Mouse (Mus musculus) limb, embryonic 10.5 days (tissue): Measurements from ENCODE around the gene Slc27a4. TPM values are rescaled to one million over a fixed set of nuclear protein-coding genes. Genes with fewer than 3 reads are reported as not detected.

ENCODE experiments used
- DNase-seq: peaks from one replicate; pipeline ENCODE4 v3.0.0-alpha.2; 2017; ENCODE audit warnings: low spot score
- H3K27ac ChIP-seq: fragments of 300-500 bp; sonication (generic); 2 replicates; pipeline ENCODE4 v1.5.1; 2016; ENCODE audit warnings: mild to moderate bottlenecking
- H3K27me3 ChIP-seq: fragments of 300-500 bp; sonication (generic); 2 replicates; pipeline ENCODE4 v1.6.1; 2016; ENCODE audit warnings: low read depth, mild to moderate bottlenecking; ENCODE audit not compliant: poor library complexity, severe bottlenecking
- H3K36me3 ChIP-seq: fragments of 300-500 bp; sonication (generic); 2 replicates; pipeline ENCODE4 v1.6.1; 2016; ENCODE audit warnings: mild to moderate bottlenecking, moderate library complexity
- H3K4me1 ChIP-seq: fragments of 300-500 bp; sonication (generic); 2 replicates; pipeline ENCODE4 v1.6.1; 2016
- H3K4me3 ChIP-seq: fragments of 300-500 bp; sonication (generic); 2 replicates; pipeline ENCODE4 v1.5.1; 2016; ENCODE audit warnings: mild to moderate bottlenecking, moderate library complexity
- H3K9me3 ChIP-seq: fragments of 300-500 bp; sonication (generic); replicated peaks from 2 replicates; pipeline ENCODE4 v1.6.1; 2016; ENCODE audit warnings: mild to moderate bottlenecking
- WGBS: fragments of 180-500 bp; shearing (Covaris S2); methylation state at CpG from one replicate; pipeline ENCODE4 v1.1.7; 2016; 5-methylcytosine and 5-hydroxymethylcytosine counted together
- polyA plus RNA-seq: library from polyadenylated mRNA; unstranded; fragments of >200 nt; fragmentation: Nextera tagmentation; extraction: Ambion mirVana; gene quantifications from 2 replicates; pipeline ENCODE4 v1.2.1, GENCODE M21; 2016

The Slc27a4 gene
- polyA plus RNA-seq, 1 experiment from 2014 or later, result 9.8 TPM

DNA sequence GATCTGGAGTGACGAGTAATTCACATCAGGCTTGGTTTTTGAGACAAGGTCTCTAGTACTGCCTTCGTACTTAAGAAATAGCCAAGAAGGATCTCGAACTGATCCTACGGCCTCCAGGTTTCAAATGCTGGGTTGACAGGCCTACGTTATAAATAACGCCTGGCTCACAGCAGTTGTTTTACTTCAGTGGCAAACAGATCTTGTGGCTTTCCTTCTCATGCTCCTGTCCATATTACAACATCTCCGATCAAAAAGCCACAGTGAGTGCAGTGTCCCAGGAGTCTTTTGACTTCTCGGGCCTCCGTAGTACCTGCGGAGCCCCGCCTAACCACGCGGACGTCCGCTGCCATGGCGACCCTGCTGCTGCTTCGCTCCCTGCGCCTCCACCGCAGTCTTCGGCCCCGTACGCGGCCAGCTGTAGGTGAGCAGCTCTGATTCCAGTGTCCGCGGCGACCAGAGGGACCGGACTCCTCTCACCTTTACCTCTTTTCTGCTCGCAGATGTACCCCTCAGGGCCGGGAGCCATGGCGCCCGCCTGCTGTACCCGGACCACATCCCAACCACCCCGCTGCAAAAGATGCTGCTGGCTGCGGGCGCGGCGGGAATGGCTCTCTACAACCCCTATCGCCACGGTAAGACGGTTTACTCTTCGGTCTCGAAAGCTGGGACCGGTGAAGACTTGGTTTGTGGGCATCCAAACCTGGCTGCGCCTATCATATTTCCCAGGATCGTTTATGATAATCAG lies 14.3 kb upstream of the Slc27a4 start, which contains the start of gene Trub2:
TSS of gene Trub2 (minus strand) at position 566 of the 745 bp plus-strand sequence.
- Histone ChIP-seq H3K9me3 (no peaks in the 10 kb centered on the region), H3K27ac (peak within 1 kb of the TSS; percentile 83), H3K36me3 (peaks cover 70% of the 10 kb centered on the region), H3K27me3 (no peaks in the 10 kb centered on the region), H3K4me1 (peaks cover 15% of the 10 kb centered on the region), H3K4me3 (peak within 1 kb of the TSS; percentile 79)
- DNase-seq, result peak; percentile 86
- WGBS, result under 1% methylated on average over 45 of the region's 45 CpGs

DNA sequence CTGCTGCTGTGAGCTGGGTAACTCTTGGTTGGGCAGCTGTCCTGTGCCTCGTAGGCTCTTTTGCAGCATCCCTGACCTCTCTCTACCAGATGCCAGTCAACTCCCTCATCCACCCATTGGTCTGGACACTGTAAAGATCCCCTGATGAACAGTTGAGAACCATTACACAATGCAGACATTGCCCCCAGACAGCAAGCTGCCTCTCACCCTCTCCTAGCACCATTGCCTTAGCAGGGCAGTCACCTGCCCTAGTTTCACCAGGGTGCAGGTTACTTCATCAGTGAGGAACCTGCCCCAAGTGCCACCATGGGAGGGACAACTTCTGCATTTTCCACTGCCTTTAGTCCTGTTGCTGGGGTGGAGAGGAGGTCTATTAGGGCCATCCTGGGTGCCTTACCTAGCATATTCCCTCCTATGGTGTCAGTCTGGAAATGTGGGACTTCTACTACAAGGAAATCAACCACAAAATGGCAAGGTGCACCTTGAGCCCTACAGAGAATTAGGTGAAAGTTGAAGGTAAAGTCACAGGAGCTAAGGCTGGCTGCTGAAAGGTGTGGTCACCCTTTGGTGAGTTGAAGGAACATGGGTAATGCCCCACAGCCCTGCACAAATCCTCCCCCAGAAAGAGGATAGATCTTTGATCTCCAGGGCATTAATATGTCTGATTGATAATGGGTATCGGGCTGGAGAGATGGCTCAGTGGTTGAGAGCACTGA lies 9.5 kb upstream of the Slc27a4 start:
- no peaks in the 10 kb centered on the region for H3K9me3 ChIP-seq
- peaks cover 71% of the 10 kb centered on the region for H3K36me3 ChIP-seq
- H3K4me1 ChIP-seq, result peaks cover 6% of the 10 kb centered on the region; the same call in 1 of the 2 replicates
- H3K27me3 ChIP-seq, result no peaks in the 10 kb centered on the region
- no peak overlapping the region for H3K4me3 ChIP-seq
- no peak for DNase-seq
- WGBS, result 98% methylated on average over 2 of the region's 2 CpGs
- no peak overlapping the region for H3K27ac ChIP-seq

DNA sequence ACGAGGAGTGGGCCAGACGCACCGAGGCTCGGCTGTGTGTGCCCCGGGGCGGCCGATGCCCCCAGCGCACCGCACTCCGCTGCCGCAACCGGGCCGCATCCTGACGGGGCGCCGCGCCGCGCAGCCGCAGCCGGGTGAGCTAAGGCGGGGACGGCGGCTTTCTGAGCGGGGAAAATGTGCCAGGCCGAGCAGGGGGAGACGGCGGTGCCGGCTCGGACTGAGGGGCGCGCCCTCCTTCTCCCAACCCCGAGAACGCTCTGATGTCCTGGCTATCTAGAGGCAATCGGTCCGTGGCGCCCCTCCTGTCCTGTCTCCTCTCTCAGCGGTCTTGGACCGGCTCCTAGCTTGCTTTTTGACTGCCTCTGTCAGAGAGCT lies 380 bp downstream of the Slc27a4 start:
- DNase-seq, result no peak
- WGBS, result under 1% methylated on average over 39 of the region's 39 CpGs
- H3K27me3 ChIP-seq, result 0 out of 2 replicates have a peak, but pooled peaks cover 12% of the 10 kb centered on the region
- H3K4me1 ChIP-seq, result peaks cover 26% of the 10 kb centered on the region
- peaks cover 36% of the 10 kb centered on the region for H3K36me3 ChIP-seq
- no peaks in the 10 kb centered on the region for H3K9me3 ChIP-seq
- H3K4me3 ChIP-seq, result peak overlapping the region; percentile 91
- peak overlapping the region; percentile 85 for H3K27ac ChIP-seq

GRCm38 (mm10) chr2:29803400-29803831 lies 982 bp downstream of the Slc27a4 start:
- peak; percentile 48 for DNase-seq
- Histone ChIP-seq H3K27me3 (0 out of 2 replicates have a peak, but pooled peaks cover 12% of the 10 kb centered on the region), H3K36me3 (peaks cover 42% of the 10 kb centered on the region), H3K27ac (no peak overlapping the region), H3K4me1 (peaks cover 26% of the 10 kb centered on the region), H3K9me3 (no peaks in the 10 kb centered on the region), H3K4me3 (peak overlapping the region; percentile 91)
- 22% methylated on average over 6 of the region's 6 CpGs for WGBS

GRCm38 (mm10) chr2:29815678-29816371 lies 13.4 kb downstream of the Slc27a4 start:
- DNase-seq, result no peak
- H3K27me3 ChIP-seq, result no peaks in the 10 kb centered on the region
- 81% methylated on average over 11 of the region's 11 CpGs for WGBS
- H3K27ac ChIP-seq, result no peak overlapping the region
- H3K9me3 ChIP-seq, result no peaks in the 10 kb centered on the region
- H3K4me3 ChIP-seq, result no peak overlapping the region
- peaks cover 62% of the 10 kb centered on the region for H3K36me3 ChIP-seq
- H3K4me1 ChIP-seq, result peaks cover 21% of the 10 kb centered on the region

DNA sequence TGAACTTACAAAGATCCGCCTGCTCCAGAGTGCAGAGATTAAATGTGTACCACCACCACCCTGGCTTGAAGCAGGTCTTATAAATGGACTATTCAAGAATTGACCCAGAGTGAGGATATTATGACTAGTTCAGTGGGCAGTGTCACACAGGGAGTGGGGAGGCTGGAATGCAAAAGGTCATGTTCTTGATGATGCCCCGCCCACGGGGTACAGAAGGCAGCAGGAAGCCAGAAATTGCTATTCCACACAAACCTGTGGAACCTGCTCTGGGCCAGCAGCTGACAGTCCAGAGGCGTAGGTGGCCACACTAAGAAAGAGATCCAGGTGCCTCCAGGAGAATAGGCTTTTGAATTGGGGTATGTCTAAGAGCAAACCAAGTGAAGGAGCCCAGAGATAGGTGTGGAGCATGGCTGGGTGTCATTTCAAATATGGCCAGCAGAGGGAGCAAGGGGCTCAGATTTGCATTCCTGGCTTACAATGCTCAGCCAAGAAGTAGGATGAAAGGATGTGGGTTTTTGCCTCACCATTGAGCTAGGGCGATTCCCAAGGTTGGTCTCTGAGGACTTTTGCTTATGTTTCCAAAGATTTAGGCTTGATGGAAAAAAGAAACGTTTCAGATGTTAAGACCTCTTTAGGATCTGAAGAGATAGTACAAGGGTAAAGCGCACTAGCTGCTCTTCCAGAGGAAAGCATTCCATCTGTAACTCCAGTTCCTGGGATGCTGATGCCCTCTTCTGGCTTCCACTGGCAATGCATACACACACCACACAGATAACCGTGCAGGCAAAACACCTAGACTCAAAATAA lies 15.2 kb downstream of the Slc27a4 start:
- no peak overlapping the region for H3K27ac ChIP-seq
- H3K27me3 ChIP-seq, result no peaks in the 10 kb centered on the region
- H3K4me3 ChIP-seq, result peak overlapping the region; percentile 1; the same call in 1 of the 2 replicates
- peak; percentile 91 for DNase-seq
- WGBS, result 33% methylated on average over 8 of the region's 8 CpGs
- peaks cover 44% of the 10 kb centered on the region for H3K36me3 ChIP-seq
- H3K4me1 ChIP-seq, result peaks cover 24% of the 10 kb centered on the region
- no peaks in the 10 kb centered on the region for H3K9me3 ChIP-seq

DNA sequence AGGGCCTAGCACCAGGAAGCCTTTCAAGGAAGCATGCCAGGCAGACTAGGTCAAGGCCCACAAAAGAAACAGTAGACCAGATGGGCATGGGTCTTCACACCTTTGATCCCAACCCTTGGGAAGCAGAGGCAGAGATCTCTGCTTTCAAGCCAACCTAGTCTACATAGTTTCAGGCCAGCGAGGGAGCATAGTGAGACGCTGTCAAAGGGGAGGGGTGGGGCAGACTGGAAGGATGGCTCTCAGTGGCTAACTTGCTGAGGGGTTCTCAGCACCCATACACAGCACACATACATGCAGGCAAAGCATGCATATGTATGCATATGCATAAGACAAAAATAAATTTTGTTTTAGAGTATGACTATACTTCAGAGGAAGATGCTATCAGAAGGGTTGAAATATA lies 16.9 kb downstream of the Slc27a4 start:
- peak overlapping the region; percentile 97 for H3K27ac ChIP-seq
- H3K9me3 ChIP-seq, result no peaks in the 10 kb centered on the region
- no peak for DNase-seq
- peaks cover 27% of the 10 kb centered on the region for H3K36me3 ChIP-seq
- H3K4me1 ChIP-seq, result peaks cover 24% of the 10 kb centered on the region
- H3K4me3 ChIP-seq, result peak overlapping the region; percentile 60; the same call in 1 of the 2 replicates
- 20% methylated on average over 2 of the region's 2 CpGs for WGBS
- no peaks in the 10 kb centered on the region for H3K27me3 ChIP-seq

GRCm38 (mm10) chr2:29820025-29820817 lies 17.8 kb downstream of the Slc27a4 start, which contains the start of gene Urm1:
TSS of gene Urm1 (plus strand) at chr2:29820075.
- WGBS, result under 1% methylated on average over 35 of the region's 35 CpGs
- Histone ChIP-seq H3K27ac (peak within 1 kb of the TSS; percentile 97), H3K27me3 (no peaks in the 10 kb centered on the region), H3K9me3 (no peaks in the 10 kb centered on the region), H3K36me3 (peaks cover 19% of the 10 kb centered on the region), H3K4me3 (peak within 1 kb of the TSS; percentile 60), H3K4me1 (peaks cover 24% of the 10 kb centered on the region)
- peak; percentile 87 for DNase-seq

GRCm38 (mm10) chr2:29826318-29826925 lies 24.0 kb downstream of the Slc27a4 start:
- Histone ChIP-seq H3K4me1 (peaks cover 18% of the 10 kb centered on the region), H3K27ac (peak overlapping the region; percentile 90), H3K9me3 (no peaks in the 10 kb centered on the region), H3K36me3 (peaks cover 13% of the 10 kb centered on the region; the same call in 1 of the 2 replicates), H3K4me3 (peak overlapping the region; percentile 92), H3K27me3 (no peaks in the 10 kb centered on the region)
- 15% methylated on average over 11 of the region's 11 CpGs for WGBS
- DNase-seq, result no peak

DNA sequence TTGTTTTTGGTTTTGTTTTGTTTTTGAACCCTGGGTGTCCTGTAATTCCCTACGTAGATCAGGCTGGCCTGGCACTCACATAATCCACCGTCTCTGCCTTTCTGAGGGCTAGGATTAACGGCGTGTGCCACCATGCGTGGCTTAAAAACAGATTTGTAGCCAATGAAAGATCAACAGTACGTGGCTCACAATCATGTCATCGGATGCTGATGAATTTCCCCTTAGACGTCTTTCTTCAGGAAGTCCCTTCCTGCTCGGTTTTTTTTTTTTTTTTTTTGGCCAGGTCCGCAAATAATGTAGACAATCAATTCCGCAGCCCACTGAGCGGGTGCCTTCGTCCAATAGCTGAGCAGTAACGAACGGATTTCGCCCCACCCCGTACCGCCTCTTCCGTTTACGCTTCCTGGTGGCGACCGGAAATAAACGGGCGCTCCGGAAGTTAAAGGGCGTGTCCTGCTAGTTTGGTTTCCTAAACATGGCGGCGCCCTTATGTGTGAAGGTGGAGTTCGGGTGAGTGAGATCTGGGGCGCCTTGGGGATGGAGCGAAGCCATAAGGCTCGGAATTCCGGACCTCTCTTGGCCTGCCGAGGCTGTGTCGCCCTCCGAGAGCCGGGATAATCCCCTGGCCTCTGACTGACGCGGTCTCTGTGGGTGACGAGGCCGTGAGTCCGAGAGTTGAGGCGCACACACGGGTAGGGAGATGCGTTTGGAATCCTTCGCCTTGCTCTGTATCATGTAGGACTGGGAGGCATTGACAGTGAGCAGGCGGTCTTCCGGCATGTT lies 24.7 kb downstream of the Slc27a4 start:
- DNase-seq, result peak; percentile 98
- H3K27me3 ChIP-seq, result no peaks in the 10 kb centered on the region
- peak overlapping the region; percentile 92 for H3K4me3 ChIP-seq
- no peaks in the 10 kb centered on the region for H3K9me3 ChIP-seq
- H3K36me3 ChIP-seq, result peaks cover 18% of the 10 kb centered on the region; the same call in 1 of the 2 replicates
- WGBS, result under 1% methylated on average over 48 of the region's 48 CpGs
- H3K27ac ChIP-seq, result peak overlapping the region; percentile 90
- H3K4me1 ChIP-seq, result peaks cover 18% of the 10 kb centered on the region

- H3K9me3 ChIP-seq, result no peaks in the 10 kb centered on the region
- peaks cover 20% of the 10 kb centered on the region for H3K36me3 ChIP-seq
- H3K4me3 ChIP-seq, result peak overlapping the region; percentile 92
- 2% methylated on average over 12 of the region's 12 CpGs for WGBS
- no peaks in the 10 kb centered on the region for H3K27me3 ChIP-seq
- H3K4me1 ChIP-seq, result peaks cover 18% of the 10 kb centered on the region
- no peak for DNase-seq
- H3K27ac ChIP-seq, result peak overlapping the region; percentile 90
Measured at GRCm38 (mm10) chr2:29827709-29828024, 25.2 kb downstream of the Slc27a4 start.
